Mouse (Mus musculus): ENCODE results near the gene Ceacam15.
"Not testable (repeated sequence)": the region's sequence is repeated elsewhere in the genome, so short reads cannot be mapped to it uniquely, and the experiment has no call there.

The Ceacam15 gene

DNA sequence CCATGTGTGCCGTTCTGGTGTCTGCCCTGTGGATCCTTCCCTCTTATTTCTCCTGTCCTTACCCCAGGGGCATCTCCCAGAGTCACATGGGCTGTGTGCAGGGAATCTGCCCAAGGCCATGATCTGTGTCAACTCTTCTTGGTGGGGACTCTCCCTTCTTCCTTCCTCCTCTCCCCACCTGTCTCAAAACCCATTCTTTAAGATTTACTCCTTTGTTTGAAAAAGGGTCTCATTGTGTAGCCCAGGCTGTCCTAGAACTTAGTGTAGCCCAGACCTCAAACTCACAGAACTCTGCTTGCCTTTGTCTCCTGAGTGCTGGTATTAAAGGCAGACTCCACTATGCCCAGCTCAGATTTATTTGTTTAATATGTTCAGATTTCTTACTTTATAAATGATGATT, at the start of gene Ceacam15:
Gene Ceacam15, minus strand, starts transcription at position 101 of the 400 bp plus-strand sequence.
- no peak for DNase-seq (ENCODE audit: low spot score in 2 of 2)

DNA sequence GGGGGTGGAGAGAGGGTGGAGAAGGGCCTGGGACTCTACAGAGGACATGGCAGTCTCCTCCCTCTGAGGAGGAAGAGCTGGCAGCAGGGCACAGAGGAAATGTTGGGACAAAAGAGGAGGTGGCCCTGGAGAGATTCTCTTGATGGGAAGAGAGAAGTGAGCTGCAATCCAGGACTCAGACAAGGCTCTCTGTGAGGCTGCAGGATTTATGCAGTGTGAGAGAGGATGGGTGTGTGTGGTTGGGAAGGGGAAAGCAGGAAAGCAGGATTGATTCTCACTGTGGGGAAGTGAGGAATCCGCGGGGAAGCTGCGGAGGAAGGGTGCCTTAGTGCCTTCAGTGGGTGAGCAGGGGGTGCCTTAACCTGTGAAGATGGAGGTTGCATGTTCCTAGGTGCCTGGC, 47.0 kb upstream of the Ceacam15 start:
- not testable (repeated sequence) for DNase-seq (ENCODE audit: low spot score in 2 of 2)

DNA sequence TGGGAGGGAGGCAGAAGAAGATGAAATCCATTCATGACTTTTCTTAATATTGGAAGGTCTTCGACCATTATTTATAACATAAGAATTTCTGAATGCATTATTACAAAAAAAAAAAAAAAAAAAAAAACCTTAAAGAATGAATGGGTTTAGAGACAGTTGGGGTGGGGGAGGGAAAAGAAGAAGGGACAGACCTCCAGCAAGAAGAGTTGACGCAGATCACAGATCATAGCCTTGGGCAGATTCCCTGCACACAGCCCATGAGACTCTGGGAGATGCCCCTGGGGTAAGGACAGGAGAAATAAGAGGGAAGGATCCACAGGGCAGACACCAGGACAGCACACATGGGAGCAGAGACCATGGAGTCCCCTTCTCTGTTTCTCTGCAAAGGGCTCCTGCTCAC, 46.1 kb upstream of the Ceacam15 start, which contains the start of gene Ceacam9:
Gene Ceacam9, plus strand, starts transcription at position 301 of the 400 bp plus-strand sequence.
- DNase-seq (ENCODE audit: low spot score in 2 of 2), result no peak

DNA sequence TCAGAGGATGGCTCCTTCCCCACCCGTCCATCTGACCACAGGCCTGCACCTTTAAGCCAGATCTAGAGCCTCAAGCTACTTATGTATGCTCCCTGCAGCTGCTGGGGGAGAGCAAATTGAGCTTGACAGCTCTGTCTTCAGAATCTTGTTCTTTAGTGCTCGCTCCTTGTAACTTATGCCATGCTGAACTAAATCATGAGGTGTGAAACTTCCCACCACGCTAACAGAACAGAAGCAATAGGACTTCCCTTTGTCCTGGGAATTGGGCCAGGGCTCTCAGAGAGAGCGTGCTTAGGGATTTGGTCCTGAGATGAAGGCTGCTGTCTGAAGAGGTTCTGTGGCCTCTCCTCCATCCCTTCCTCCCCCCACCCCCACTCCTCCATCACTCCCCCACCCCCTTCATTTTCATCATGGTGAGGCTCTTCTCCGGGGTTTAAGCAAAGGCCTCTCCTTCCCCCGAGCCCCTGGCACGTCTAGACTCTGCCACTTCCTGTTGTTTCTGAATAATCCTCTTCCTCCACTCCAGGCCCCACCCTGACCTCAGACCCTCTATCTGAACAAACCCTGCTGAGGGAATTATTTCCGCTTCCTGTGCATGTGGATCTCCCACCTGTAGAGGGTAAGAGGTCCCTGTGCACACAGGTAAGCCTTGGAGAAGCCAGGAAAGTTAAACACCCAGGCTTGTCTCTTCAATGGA, 41.1 kb upstream of the Ceacam15 start:
- DNase-seq (ENCODE audit: low spot score in 2 of 2), result not testable (repeated sequence)

DNA sequence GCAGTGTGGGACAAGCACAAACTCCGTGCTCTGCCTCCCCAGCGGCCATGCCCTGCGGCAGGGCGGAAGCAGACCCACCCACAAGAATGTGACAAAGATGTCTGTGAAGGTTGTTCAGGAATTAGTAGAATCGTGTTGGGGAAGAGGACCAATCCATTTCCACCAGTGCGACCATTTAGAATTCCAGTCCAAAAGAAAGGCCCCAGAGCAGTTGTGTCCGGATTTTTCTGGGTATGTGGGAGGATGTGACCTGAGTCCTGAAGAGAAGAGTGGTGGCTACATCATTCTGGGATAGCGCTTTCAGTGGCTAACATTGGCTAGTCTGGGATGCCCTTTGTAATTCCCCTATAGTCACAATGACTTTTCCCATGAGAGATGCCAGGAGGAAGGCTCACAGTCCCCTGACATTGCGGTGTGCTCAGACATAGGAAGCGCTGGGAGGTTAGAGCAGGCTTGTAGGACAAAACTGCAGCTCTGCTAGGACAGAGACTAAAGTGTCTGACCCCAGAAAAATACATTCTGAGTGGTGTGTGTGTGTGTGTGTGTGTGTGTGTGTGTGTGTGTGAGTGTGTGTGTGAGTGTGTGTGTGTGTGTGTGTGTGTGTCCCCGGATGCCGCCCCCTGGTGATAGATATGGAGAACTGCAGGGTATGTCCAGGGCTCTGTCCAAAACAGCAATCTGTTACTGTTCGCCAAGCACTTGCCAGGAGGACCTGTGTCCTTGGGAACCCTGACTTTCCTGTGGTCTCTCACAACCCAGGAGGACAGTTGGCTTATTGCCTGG, 37.3 kb upstream of the Ceacam15 start:
- no peak for DNase-seq (ENCODE audit: low spot score in 2 of 2)

DNA sequence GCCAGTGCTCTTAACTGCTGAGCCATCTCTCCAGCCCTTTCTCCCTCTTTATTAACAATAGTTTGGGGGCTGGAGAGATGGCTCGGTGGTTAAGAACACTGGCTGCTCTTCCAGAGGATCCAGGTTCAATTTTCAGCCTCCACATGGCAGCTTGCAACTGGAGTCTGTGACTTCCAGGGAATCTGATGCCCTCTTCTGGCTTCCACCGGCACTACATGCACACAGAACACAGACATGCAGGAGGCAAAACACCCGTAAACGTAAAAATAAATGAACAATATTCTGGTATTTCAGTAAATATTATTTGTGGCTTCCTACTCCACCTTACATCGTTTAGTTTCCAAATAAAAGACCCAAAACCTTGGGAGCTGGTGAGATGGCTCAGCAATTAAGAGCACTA, 35.1 kb upstream of the Ceacam15 start:
- no peak for DNase-seq (ENCODE audit: low spot score in 2 of 2)

DNA sequence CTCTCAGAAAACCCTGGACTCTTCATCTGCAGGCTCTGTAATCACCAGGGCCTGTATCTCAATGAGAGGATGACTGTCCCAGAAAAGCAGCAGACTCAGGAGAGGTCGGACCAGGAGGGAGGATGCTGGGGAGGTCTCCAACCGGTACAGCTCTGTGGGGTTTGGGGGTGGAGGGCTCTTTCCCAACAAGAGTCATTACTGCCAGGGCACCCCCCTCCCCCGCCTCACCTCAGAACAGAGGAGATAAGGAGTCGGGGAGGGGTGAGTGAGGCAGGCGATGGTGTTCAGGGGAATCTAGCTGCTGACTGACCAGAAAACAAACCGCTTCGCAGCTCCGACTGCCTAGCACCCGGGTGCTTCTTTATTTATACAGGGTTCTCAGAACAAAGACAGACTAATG, 32.7 kb upstream of the Ceacam15 start:
- no peak for DNase-seq (ENCODE audit: low spot score in 2 of 2)

DNA sequence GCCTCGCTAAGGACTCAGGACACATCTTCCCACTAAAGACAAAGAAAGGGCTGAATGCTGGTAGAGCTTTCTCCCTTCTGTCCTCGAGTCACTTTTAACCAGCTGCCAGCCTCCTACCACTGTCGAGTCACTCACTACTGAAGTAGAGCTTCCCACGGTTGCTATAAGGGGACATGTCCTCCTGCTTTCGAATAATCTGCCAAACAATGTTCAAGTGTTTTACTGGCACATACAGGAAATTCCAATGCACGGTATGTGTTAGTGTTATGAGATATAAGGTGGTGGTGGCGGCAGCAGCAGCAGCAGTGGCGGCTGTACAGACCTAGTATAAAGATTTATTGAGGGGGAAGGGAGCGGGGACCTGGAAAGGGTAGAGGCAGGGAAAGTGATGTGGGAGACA, 30.9 kb upstream of the Ceacam15 start:
- no peak for DNase-seq (ENCODE audit: low spot score in 2 of 2)

DNA sequence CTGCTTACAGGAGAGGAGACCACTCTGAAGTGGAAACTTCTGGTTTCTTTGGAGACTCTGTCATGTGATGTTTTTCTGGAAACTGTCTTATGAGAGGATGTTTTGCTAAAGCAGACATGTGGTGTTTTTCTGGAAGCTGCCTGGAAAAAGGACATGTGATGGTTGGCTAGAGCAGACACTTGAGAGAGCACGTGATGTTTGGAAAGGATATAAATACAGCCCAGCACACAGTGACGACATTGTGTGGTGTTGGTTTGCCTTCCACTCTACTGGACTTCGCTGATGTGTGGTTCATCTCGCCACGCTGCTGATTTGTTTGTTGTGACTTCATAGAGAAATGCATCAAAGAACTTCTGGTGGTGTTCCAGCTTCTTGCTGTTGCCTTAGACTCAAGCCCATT, 25.1 kb upstream of the Ceacam15 start:
- no peak for DNase-seq (ENCODE audit: low spot score in 2 of 2)

DNA sequence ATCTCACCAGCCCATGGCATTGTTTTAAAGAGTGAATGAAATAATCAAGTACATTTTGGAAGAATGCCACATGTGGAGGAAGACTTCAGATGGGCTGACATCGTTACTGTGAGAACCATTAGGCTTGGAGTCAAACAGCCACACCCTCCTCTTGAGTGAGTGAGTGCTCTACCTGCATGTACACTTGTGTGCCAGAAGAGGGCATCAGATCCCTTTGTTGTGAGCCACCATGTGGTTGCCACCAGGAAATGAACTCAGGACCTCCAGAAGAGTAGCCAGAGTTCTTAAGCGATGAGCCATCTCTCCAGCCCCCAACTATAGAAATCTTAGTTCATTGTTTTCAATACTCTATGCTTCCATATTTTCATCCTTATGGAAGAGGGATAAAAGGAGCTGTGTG, 23.5 kb upstream of the Ceacam15 start:
- no peak for DNase-seq (ENCODE audit: low spot score in 2 of 2)

DNA sequence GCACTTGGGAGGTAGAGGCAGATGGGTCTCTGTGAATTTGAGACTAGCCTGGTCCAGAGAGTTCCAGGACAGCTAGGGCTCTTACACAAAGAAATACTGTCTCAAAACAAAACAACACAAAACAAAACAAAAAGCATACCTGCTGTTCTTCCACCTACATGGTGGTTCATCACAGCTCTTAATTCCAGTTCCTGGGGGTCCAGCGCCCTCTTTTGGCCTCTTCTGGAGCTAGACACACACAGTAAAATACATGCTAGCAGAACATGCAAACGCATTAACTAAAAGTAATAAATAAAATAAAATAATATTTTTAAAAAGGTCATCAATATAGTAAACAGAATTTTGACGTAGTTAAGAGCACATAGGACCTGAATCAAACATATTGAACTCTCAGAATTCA, 19.5 kb upstream of the Ceacam15 start:
- DNase-seq (ENCODE audit: low spot score in 2 of 2), result no peak

DNA sequence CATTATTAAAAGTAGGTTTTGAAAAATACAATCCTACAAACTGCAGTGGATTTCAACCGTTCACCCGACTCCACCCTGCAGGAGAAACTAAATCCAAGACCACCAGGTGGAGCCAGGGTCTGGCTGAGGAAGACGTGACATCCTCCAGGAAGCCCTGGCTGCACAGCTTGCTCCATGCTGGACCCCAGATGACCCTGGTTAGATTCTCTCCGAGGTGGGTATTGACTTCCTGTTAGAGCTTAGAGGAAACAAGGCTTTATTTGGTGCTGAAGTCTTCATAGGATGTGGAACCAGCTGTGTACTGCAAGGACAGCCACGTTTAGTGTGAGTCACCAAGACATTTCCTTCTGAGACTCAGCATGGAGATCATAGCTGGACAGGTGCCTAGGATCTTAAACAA, 13.7 kb upstream of the Ceacam15 start:
- no peak for DNase-seq (ENCODE audit: low spot score in 2 of 2)

DNA sequence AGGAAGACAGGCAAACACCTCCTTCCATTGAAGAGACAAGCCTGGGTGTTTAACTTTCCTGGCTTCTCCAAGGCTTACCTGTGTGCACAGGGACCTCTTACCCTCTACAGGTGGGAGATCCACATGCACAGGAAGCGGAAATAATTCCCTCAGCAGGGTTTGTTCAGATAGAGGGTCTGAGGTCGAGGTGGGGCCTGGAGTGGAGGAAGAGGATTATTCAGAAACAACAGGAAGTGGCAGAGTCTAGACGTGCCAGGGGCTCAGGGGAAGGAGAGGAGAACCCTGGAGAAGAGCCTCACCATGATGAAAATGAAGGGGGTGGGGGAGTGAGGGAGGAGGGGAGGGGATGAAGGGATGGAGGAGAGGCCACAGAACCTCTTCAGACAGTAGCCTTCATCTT, 4.7 kb upstream of the Ceacam15 start:
- not testable (repeated sequence) for DNase-seq (ENCODE audit: low spot score in 2 of 2)

DNA sequence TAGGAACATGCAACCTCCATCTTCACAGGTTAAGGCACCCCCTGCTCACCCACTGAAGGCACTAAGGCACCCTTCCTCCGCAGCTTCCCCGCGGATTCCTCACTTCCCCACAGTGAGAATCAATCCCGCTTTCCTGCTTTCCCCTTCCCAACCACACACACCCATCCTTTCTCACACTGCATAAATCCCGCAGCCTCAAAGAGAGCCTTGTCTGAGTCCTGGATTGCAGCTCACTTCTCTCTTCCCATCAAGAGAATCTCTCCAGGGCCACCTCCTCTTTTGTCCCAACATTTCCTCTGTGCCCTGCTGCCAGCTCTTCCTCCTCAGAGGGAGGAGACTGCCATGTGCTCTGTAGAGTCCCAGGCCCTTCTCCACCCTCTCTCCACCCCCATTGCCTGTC, 806 bp downstream of the Ceacam15 start:
- not testable (repeated sequence) for DNase-seq (ENCODE audit: low spot score in 2 of 2)

DNA sequence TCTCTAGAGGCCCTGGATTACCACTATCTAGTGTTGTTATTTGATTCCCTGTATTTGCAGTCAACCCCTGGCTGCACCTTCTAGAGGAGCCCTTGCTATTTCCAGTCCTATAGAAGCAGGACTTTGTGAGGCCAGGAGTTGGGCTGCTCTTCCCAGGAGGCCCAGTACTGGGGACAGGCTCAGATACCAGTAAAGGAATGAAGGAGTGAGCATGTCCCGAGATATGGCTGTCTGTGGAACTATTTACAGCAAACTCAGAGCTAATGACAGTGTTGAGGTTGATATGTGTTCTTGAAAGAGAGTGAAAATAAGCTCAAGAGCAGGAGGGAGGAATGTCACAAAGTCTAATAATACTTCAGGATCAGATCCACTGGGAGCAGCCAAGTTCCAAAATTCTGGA, 1.7 kb downstream of the Ceacam15 start:
- no peak for DNase-seq (ENCODE audit: low spot score in 2 of 2)

DNA sequence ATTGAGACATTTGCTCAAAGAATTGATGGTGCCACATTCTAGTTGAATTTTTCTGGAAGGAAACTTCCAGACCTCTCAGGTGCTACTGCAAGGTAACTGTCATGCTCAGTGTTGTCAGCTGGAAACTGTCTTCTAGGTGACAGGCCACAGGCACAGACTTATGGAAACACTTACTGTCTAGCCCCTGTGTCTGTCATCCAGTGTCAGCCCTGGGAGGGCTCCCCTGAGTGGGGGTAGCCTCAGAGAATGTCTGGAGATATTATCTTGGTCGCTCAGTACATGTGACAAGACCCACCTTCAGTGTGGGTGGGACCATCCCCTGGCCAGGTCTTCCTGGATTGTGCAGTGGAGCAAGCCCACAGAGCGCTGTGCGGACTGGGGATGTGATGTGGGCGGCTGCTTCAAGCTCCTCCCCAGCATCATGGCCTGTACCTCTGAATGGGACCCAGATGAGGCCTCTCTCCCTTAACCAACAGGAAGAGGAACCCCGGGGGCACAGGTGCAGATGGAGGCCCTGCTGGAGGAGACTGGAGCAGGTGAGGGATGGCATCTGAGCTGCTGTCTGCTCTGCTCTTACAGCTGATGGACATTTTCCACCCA, 7.1 kb downstream of the Ceacam15 start:
- DNase-seq (ENCODE audit: low spot score in 2 of 2), result not testable (repeated sequence)

DNA sequence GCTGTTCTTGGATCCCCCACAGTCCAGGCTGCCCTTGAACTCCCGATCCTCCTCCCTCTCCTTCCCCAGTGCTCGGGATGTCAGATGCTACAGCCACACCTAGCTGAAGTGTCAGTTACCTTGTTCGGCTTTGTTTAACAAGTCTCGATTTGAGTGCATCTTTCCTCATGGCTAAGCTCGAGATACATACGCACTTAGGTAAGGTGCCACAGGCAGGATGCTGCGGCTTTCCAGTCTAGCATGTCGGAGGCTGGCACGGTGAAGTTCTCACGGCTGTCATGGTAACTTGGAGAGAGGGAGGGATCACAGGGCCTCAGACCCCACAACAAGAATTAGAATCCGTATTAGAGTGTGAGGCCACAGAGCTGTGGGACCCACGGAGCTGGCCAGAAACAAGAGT, 31.2 kb downstream of the Ceacam15 start:
- DNase-seq (ENCODE audit: low spot score in 2 of 2), result no peak

DNA sequence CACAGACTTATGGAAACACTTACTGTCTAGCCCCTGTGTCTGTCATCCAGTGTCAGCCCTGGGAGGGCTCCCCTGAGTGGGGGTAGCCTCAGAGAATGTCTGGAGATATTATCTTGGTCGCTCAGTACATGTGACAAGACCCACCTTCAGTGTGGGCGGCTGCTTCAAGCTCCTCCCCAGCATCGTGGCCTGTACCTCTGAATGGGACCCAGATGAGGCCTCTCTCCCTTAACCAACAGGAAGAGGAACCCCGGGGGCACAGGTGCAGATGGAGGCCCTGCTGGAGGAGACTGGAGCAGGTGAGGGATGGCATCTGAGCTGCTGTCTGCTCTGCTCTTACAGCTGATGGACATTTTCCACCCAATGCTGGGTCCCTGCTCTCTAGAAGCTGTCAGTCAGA, 32.4 kb downstream of the Ceacam15 start:
- DNase-seq (ENCODE audit: low spot score in 2 of 2), result not testable (repeated sequence)

DNA sequence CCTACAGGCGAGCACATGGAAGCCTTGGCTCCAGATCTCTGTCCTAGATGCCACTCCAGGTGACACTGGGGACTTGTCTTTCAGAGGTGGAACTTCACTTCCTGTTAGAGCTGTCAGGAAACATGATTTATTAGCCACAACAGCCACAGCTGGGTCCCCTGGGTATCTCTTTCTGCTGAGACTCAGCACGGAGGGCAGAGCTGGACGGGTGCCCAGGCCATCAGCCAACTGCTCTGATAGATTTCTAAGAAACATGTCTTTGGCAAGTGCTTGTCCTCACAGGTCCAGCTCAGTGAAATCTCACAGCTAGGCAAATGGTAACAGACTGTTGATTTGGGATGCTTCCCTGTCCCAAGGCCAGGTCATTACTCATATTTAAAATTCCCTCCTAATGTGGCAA, 36.5 kb downstream of the Ceacam15 start:
- DNase-seq (ENCODE audit: low spot score in 2 of 2), result no peak

DNA sequence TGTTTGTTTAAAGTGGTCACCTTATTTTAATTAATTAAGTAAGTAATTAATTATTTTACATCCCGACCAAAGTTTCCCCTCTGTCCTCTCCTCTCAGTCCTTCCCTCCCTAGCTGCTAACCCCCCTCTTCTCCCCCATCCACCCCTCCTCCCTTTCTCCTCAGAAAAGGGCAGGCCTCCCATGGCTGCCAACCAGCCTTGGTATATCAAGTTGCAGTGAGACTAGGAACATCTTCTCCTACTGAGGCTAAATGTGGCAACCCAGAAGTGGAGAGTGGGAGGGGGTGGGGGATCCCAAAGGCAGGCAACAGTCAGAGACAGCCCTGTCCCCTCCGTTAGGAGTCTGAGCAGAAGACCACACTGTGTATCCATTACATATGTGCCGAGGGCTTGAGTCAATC, 40.4 kb downstream of the Ceacam15 start:
- no peak for DNase-seq (ENCODE audit: low spot score in 2 of 2)

DNA sequence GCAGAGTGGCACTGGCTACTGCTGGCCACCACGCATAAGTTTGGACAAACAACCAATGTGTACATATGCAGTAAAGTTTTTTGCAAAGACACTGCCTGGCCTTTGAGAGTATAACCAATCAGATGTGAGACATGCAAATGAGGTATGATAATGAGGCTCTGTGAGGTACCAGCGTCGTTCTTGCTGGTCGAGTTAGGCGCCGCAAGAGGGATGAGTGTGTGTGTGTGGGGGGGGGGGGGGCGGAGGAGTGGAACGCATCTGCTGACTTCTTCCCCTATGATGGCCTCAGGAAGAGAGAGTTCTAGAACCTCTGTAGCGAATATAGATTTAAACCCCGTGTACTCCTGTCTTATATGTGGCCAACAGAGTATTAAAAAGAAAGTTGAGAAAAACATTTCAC, 41.6 kb downstream of the Ceacam15 start:
- not testable (repeated sequence) for DNase-seq (ENCODE audit: low spot score in 2 of 2)

DNA sequence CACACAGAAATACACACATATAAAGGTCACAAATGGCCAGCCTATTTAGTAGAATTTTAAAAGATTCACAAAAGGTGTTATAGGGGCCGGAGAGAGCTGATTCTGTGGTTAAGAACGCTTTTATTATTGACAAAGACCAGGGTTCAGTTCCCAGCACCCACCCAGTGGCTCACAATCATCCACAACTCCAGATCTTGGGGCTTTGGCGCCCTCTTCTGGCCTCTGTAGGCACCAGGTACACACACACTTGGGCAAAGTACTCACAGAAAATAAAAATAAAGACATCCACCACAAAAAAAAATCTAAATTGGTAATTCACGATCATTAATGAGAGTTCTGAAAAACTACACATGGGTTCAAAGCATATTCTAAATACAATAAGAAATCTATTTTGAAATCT, 43.6 kb downstream of the Ceacam15 start:
- no peak for DNase-seq (ENCODE audit: low spot score in 2 of 2)

DNA sequence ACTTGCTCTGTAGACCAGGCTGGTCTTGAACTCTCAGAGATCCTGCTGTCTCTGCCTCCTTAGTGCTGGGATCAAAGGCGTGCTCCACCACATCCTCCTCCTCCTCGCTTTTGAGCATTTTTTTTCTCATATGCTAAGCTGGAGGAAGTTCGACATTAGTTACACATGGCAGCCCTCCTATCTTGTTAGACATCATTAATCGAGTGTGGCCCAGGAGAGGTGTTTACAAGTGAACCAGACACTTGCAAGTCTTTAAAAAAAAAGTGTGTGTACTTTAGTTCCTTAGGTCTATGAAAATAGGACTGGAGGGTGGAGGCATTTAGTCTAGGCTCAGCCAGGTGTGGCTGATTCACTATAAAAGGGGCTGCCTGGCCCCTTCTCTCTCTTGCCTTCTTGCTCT, 44.5 kb downstream of the Ceacam15 start:
- no peak for DNase-seq (ENCODE audit: low spot score in 2 of 2)

Measured in urinary bladder, adult 18-20 months (tissue).